Mouse (Mus musculus): ENCODE results near the gene Armh3.

DNA sequence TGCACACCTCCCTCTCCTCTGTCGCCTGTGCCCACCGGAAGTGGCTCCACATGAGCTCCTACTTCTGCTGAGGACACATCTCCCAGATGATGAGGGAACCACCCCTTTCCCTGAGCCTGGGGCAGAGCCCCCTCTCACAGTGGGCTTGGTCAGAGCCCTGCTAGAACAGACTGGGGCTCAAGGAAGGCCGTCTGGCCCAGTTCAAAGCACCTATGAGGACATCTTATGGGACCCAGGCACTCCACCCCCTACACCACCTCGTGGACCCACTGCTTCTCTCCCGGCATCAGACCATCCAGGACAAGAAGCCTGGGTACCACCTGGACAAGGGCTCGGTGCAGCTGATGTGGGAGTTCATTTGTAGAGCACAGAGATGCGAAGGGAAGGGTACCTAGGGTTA is 7.4 kb upstream of the Armh3 start:
- TF ChIP-seq CTCF (IDR thresholded peaks at IDR 0.05; ENCODE audit: low read depth, low read length), result no peak
- TF ChIP-seq POLR2A (IDR thresholded peaks at IDR 0.05; ENCODE audit: insufficient read depth, low read length), result no peak

Data from ES-Bruce4 (cell line).